Mouse (Mus musculus) right cerebral cortex, postnatal 36 days (tissue): ENCODE data around the gene Rhd.
A peak's percentile ranks its signal among the peaks of the same experiment; 100 is the strongest.

ENCODE experiments used
- DNase-seq, 2 experiments: peaks; one replicate each; pipeline ENCODE4 v3.0.0; 2022; ENCODE audit warnings: low spot score in 2 of 2, mixed read lengths in 1 of 2

Rhd gene

GRCm38 (mm10) chr4:134930684-134931481, 66.5 kb downstream of the Rhd start, which contains the start of gene Syf2:
Syf2 (plus strand) TSS chr4:134930898.
- DNase-seq, result peak; percentile 93 to 94

GRCm38 (mm10) chr4:134937240-134938176, 73.2 kb downstream of the Rhd start:
- no peak for DNase-seq

GRCm38 (mm10) chr4:134939900-134940299, 75.6 kb downstream of the Rhd start:
- no peak for DNase-seq

GRCm38 (mm10) chr4:134943758-134944538, 79.6 kb downstream of the Rhd start:
- DNase-seq, result peak in 1 of 2 experiments; percentile 53
